Mouse (Mus musculus) embryo, embryonic 11.5 days (tissue): Measurements from ENCODE around the gene Pgs1.

Experiments used
- DNase-seq: peaks from one replicate; pipeline ENCODE4 v3.0.0-alpha.2; 2012; ENCODE audit warnings: low read depth, low spot score

Pgs1 gene

DNA sequence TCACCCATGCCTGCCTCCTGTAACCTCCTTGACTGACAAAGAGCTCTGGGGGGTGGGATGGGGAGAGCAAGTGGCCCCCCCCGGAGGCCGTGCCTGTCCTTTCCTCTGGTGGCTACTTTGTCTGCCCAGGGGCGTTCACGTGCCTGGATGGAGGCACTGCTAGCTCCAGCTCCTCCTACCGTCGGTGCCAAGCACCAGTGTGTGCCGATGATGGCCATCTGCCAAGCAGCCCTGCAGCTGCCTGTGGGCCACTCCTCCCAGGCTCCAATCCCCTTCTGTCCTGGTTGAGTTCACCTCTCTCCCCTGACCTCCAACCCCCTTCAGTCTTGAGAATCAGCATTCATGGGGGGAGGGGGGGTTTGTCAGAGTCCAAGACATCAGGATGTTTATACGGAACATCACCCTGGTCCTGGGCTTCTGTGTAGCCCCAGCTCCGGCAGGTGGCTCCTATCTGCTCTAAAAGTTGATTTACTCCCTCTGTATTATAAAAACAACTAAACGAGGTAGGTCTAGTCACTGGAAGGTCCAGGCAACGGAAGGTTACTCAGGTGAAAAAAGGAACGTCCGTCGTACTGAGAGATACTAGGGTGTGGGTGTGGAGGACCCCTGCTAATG, 57.3 kb downstream of the Pgs1 start:
- no peak for DNase-seq

DNA sequence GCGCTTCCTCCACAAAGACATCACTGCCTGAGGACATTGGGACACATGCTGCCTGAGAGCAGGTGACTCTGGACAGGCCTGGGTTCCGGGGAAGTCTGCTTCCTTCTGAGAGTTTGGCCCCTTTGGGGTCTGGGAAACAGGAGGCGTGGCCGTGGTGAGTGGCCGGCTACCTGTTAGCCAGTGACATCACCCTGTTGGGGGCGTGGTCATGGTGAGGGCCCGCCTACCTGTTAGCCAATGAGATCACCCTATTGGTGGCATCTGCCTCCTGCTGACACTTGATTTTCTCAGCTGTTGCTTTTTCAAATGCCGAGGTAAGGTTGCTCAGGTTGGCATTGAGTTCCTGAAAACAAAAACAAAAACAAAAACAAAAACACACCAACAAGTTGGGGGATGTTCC, 63.5 kb downstream of the Pgs1 start:
- no peak for DNase-seq

DNA sequence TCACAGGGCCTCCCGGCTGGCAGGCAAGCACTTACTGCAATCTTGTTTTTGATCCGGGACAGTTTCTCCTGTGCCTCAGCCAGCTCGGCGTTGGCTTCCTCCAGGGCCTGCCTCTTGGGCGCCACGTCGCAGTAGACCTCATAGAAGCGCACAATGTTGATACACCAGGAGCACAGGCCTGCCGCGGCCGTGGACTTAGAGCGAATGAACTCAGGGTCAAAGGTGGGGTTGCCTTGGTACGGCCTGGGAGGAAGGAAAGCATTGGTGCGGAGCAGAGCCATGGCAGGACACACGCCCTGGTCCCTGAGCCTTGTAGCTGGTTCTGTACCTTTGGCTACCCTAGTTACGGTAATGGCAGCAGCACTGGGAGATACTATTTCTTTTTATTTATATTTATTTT, 64.1 kb downstream of the Pgs1 start:
- DNase-seq, result no peak

DNA sequence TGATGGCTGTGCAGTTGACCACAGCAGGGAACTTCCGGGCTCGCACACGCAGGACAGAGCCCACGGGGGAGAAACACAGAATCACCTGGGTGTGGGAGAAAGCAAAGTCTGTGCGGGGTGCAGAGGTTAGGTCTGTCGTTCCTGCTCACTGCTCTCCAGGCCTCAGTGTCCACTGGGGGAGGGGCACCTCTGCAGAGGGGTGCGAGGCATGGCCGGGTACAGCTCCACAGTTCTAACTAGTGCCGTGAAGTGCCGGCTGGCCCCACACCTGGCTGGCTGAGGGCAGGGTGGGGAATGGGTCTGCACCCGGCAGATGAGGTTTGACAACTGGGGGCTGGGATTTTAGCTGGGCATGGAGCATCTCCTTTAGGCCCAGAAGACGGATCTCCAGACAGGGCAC, 72.3 kb downstream of the Pgs1 start:
- DNase-seq, result no peak

DNA sequence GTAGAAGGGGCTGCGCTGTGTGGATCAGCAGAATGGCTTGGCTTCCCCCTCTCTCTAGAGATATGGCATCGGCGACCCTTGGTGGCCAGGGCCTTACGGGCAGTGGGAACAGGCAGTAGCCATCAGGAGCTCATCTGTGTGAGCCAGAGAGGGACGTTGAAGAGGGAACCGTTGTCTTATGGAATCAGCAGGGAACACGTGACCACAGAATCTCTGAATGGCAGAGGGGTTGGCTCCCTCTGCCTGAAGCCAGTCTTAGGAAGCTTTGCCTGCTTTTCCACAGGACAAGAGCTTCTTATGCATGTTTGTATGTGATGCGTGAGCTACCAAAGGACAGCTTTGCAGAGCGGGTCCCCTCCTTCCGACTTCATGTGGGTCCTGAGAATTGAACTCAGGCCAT, 72.8 kb downstream of the Pgs1 start:
- no peak for DNase-seq

DNA sequence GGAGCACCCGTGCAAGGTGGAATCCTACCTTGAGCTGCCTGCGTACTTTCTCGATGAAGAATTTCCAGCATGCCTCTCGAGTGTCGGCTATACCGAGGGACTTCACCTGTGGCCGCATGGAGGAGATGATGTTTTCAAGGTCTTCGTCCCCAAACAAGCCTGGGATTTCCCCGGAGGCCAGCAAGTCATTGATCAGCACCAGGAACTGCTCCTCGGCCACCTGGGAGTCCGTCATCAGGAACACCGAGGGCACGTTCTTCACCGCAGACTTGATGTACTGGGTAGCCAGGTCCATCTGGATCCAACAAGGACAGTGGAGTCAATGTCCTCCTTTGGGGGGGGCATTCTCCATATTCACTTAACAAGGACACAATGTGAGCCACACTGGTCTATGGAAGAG, 73.9 kb downstream of the Pgs1 start:
- no peak for DNase-seq

DNA sequence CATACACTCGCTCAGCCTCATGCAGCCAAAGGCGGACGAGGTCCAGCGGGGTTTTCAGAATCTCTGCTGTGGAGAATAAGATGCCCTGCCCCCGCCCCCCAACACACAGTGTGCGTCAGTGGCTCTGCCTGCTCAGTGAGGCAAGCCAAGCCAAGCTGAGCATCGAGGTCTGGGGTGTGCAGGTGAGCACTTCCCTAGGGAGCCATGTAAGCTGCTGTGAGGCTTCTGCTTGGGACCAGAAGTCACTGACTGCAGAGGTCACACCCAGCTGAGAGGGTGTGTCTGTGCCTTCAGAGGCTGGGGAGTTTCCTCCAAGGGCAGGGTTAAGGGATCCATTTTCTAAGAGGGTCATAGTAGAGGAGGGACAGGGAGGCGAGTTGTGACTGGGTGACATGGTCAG, 81.5 kb downstream of the Pgs1 start:
- DNase-seq, result no peak

DNA sequence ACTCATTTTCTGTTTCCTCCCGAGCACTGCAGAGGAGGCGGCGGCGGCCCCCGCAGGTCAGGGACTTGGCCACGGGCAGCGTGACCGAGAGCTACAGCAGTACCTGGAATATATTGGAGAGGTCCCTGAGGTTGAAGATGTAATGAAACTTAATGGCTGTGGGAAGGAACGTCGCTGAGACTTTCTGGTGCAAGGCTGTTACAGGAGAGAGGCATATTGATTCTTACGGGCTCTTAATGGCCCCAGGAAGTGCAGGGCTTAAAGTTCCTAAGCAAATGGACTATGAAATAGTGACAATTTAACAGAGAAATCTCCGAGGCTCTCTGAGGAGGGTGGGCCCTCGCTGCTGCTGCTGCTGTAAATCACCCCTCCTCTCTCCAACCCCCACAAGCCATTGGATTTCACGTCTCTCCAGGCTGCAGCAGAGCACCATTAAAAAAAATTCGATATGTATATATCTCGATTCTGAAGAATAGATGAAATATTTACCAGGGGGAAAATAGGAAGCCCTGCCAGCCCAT, 82.8 kb downstream of the Pgs1 start:
- no peak for DNase-seq

DNA sequence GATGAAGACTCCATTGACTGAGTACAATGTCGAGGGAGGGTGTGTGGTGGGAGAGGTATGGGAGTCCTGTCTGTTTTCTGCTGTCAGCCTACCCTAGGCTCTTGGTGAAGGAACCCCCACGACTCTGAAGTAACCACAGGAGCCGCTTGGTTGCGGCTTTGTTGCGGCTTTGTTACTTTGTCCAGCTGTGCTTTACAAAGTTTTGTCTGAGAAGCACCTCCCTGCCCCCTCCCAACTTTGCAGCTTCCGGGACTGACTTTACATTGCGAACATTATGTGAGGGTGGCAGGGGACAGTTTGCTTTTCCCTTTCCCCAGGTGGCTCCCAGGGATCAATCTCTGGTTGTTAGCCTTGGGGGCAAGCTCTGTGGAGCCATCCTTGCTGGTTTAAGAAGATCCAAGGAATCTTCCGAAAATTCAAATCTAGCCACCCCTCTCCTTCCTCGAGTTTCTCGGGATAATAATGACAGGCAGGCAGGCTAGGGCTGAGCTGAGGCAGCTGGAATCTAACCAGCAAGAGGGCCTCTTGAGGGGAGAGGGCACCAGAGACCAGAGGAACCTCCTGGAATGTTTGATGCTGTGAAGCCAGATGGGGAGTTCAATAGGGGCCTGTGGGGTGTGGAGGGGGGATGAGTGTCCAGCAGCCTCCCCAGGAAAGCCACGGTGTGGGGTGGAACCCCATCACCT, 85.3 kb downstream of the Pgs1 start:
- no peak for DNase-seq
